Mouse (Mus musculus): ENCODE data around the gene Cnp.

DNA sequence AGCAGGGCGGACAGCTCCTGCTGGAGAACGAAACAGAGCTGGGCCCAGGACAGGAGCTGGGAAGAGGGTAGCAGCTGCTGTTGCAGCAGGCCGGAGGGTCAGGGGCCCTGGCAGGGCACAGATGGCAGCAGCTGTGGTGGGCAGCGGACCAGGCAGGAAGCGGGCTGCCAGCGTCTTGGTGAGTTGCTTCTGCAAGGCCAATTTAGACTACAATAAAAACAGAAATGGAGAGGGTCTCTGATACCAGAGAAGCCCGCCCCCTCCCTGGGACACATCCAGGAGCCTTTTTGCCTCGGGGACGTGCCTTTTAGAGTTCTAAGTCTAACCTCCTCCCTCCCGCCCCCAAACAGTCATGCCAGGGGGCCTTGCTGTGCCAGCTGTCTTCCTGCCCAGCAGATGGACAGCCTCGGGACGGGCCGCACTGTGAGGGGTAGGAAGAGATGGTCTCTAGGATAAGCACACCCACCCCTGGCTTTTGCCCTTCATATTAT is 54.2 kb downstream of the Cnp start:
- TF ChIP-seq HCFC1 (IDR thresholded peaks at IDR 0.05; ENCODE audit: low read depth, low read length): no peak
- TF ChIP-seq POLR2AphosphoS2 (IDR thresholded peaks at IDR 0.05; ENCODE audit: low read length): no peak

Data from MEL (cell line).